Mouse (Mus musculus) liver, embryonic 13.5 days (tissue): ENCODE results near the gene Tkfc. TPM values are rescaled to one million over a fixed set of nuclear protein-coding genes. Genes with fewer than 3 reads are reported as not detected.

Source experiments
- ATAC-seq: fragments of 200-750 bp; cut with Nextera tagmentation; 2 replicates; pipeline ENCODE4 v1.8.0; 2017; ENCODE audit warnings: low read depth, mild to moderate bottlenecking, moderate number of reproducible peaks, moderate library complexity
- DNase-seq: peaks from one replicate; pipeline ENCODE4 v3.0.0; 2022
- H3K27ac ChIP-seq: fragments of 300-500 bp; sonication (generic); 2 replicates; pipeline ENCODE4 v1.5.1; 2015; ENCODE audit warnings: moderate library complexity, mild to moderate bottlenecking, inconsistent platforms
- H3K27me3 ChIP-seq: fragments of 300-500 bp; sonication (generic); 2 replicates; pipeline ENCODE4 v1.6.1; 2015; ENCODE audit warnings: mild to moderate bottlenecking, inconsistent platforms
- H3K36me3 ChIP-seq: fragments of 300-500 bp; sonication (generic); 2 replicates; pipeline ENCODE4 v1.6.1; 2015; ENCODE audit warnings: mild to moderate bottlenecking, inconsistent platforms
- H3K4me1 ChIP-seq: fragments of 300-500 bp; sonication (generic); replicated peaks from 2 replicates; pipeline ENCODE4 v1.6.1; 2015; ENCODE audit warnings: inconsistent platforms
- H3K4me2 ChIP-seq: fragments of 300-500 bp; sonication (generic); 2 replicates; pipeline ENCODE4 v1.6.1; 2015; ENCODE audit warnings: inconsistent platforms, mild to moderate bottlenecking, moderate library complexity
- H3K4me3 ChIP-seq: fragments of 300-500 bp; sonication (generic); replicated peaks from 2 replicates; pipeline ENCODE4 v1.5.1; 2015; ENCODE audit warnings: mild to moderate bottlenecking, inconsistent platforms
- H3K9ac ChIP-seq: fragments of 300-500 bp; sonication (generic); 2 replicates; pipeline ENCODE4 v1.6.1; 2015; ENCODE audit warnings: mild to moderate bottlenecking, inconsistent platforms
- H3K9me3 ChIP-seq: fragments of 300-500 bp; sonication (generic); replicated peaks from 2 replicates; pipeline ENCODE4 v1.6.1; 2016; ENCODE audit warnings: inconsistent platforms
- WGBS: fragments of 180-500 bp; shearing (Covaris S2); methylation state at CpG from one replicate; pipeline ENCODE4 v1.1.7; 2015; ENCODE audit not compliant: insufficient replicate concordance; 5-methylcytosine and 5-hydroxymethylcytosine counted together
- polyA plus RNA-seq: library from polyadenylated mRNA; unstranded; fragments of >200 nt; fragmentation: Nextera tagmentation; extraction: Ambion mirVana; gene quantifications from 2 replicates; pipeline ENCODE4 v1.2.1, GENCODE M21; 2015

Gene Tkfc
- polyA plus RNA-seq = 9.4 and 10.8 TPM in 2 replicates

GRCm38 (mm10) chr19:10605293-10605900 is at the start of gene Tkfc, which contains the start of gene Ddb1:
TSS of gene Tkfc (minus strand) at chr19:10605654.
TSS of gene Ddb1 (plus strand) at chr19:10605327.
- ATAC-seq (peak; percentile 96), DNase-seq (peak; percentile 99)
- H3K4me1 ChIP-seq = peaks cover 58% of the 10 kb centered on the region
- under 1% methylated on average over 49 of the region's 49 CpGs for WGBS
- H3K9me3 ChIP-seq = no peaks in the 10 kb centered on the region
- no peaks in the 10 kb centered on the region for H3K27me3 ChIP-seq
- peak within 1 kb of the TSS; percentile 82 for H3K4me2 ChIP-seq
- peaks cover 37% of the 10 kb centered on the region for H3K36me3 ChIP-seq
- peak within 1 kb of the TSS; percentile 97 for H3K4me3 ChIP-seq
- H3K27ac ChIP-seq = peak within 1 kb of the TSS; percentile 96
- H3K9ac ChIP-seq = peak within 1 kb of the TSS; percentile 97

- Histone ChIP-seq H3K4me3 (no peak overlapping the region), H3K36me3 (peaks cover 9% of the 10 kb centered on the region; the same call in 1 of the 2 replicates), H3K27me3 (peaks cover 11% of the 10 kb centered on the region; the same call in 1 of the 2 replicates), H3K4me1 (peaks cover 9% of the 10 kb centered on the region), H3K4me2 (no peak overlapping the region), H3K9ac (no peak overlapping the region), H3K27ac (no peak overlapping the region), H3K9me3 (no peaks in the 10 kb centered on the region)
- 67% methylated on average over 8 of the region's 8 CpGs for WGBS
- DNase-seq (no peak), ATAC-seq (no peak)
Observed at GRCm38 (mm10) chr19:10648156-10648555, 42.7 kb upstream of the Tkfc start.

GRCm38 (mm10) chr19:10645616-10646015 is 40.2 kb upstream of the Tkfc start:
- H3K4me3 ChIP-seq = no peak overlapping the region
- no peak overlapping the region for H3K4me2 ChIP-seq
- no peak overlapping the region for H3K27ac ChIP-seq
- peaks cover 18% of the 10 kb centered on the region for H3K4me1 ChIP-seq
- DNase-seq (no peak), ATAC-seq (no peak)
- 83% methylated on average over 2 of the region's 2 CpGs for whole genome bisulfite sequencing
- H3K9ac ChIP-seq = no peak overlapping the region
- peaks cover 11% of the 10 kb centered on the region; the same call in 1 of the 2 replicates for H3K27me3 ChIP-seq
- H3K9me3 ChIP-seq = no peaks in the 10 kb centered on the region
- peaks cover 9% of the 10 kb centered on the region; the same call in 1 of the 2 replicates for H3K36me3 ChIP-seq

- peak overlapping the region; percentile 38 for H3K4me2 ChIP-seq
- ATAC-seq (no peak), DNase-seq (no peak)
- peak overlapping the region; percentile 64 for H3K27ac ChIP-seq
- peaks cover 3% of the 10 kb centered on the region; the same call in 1 of the 2 replicates for H3K27me3 ChIP-seq
- H3K4me1 ChIP-seq = peaks cover 60% of the 10 kb centered on the region
- WGBS = 52% methylated on average over 13 of the region's 13 CpGs
- H3K9me3 ChIP-seq = no peaks in the 10 kb centered on the region
- no peak overlapping the region for H3K4me3 ChIP-seq
- H3K36me3 ChIP-seq = no peaks in the 10 kb centered on the region
- peak overlapping the region; percentile 33; the same call in 1 of the 2 replicates for H3K9ac ChIP-seq
Observed at GRCm38 (mm10) chr19:10640589-10641378, 35.3 kb upstream of the Tkfc start.

- WGBS = under 1% methylated on average over 5 of the region's 5 CpGs
- peak; percentile 73 for ATAC-seq
- H3K9ac ChIP-seq = peak overlapping the region; percentile 33; the same call in 1 of the 2 replicates
- peaks cover 67% of the 10 kb centered on the region for H3K4me1 ChIP-seq
- peak overlapping the region; percentile 64 for H3K27ac ChIP-seq
- H3K4me3 ChIP-seq = no peak overlapping the region
- peaks cover 3% of the 10 kb centered on the region; the same call in 1 of the 2 replicates for H3K27me3 ChIP-seq
- no peak for DNase-seq
- H3K36me3 ChIP-seq = no peaks in the 10 kb centered on the region
- H3K9me3 ChIP-seq = no peaks in the 10 kb centered on the region
- H3K4me2 ChIP-seq = peak overlapping the region; percentile 38
Observed at GRCm38 (mm10) chr19:10640080-10640479, 34.6 kb upstream of the Tkfc start.

GRCm38 (mm10) chr19:10637840-10638239 is 32.4 kb upstream of the Tkfc start:
- 63% methylated on average over 7 of the region's 7 CpGs for WGBS
- H3K9ac ChIP-seq = 0 out of 2 replicates have a peak overlapping the region, but pooled peaks have one; percentile 14
- no peaks in the 10 kb centered on the region; the same call in 1 of the 2 replicates for H3K27me3 ChIP-seq
- H3K4me1 ChIP-seq = peaks cover 79% of the 10 kb centered on the region
- DNase-seq (no peak), ATAC-seq (no peak)
- H3K9me3 ChIP-seq = no peaks in the 10 kb centered on the region
- no peak overlapping the region for H3K4me2 ChIP-seq
- no peaks in the 10 kb centered on the region for H3K36me3 ChIP-seq
- H3K4me3 ChIP-seq = no peak overlapping the region
- no peak overlapping the region for H3K27ac ChIP-seq

- peaks cover 58% of the 10 kb centered on the region for H3K4me1 ChIP-seq
- ATAC-seq (peak; percentile 89), DNase-seq (peak; percentile 72)
- H3K4me3 ChIP-seq = peak overlapping the region; percentile 65
- no peaks in the 10 kb centered on the region for H3K27me3 ChIP-seq
- H3K9me3 ChIP-seq = no peaks in the 10 kb centered on the region
- H3K9ac ChIP-seq = peak overlapping the region; percentile 81
- peak overlapping the region; percentile 94 for H3K4me2 ChIP-seq
- H3K27ac ChIP-seq = peak overlapping the region; percentile 78
- peaks cover 21% of the 10 kb centered on the region for H3K36me3 ChIP-seq
- 4% methylated on average over 21 of the region's 21 CpGs for WGBS
Observed at GRCm38 (mm10) chr19:10634872-10635318, 29.4 kb upstream of the Tkfc start.

- peak within 1 kb of the TSS; percentile 78 for H3K27ac ChIP-seq
- peaks cover 53% of the 10 kb centered on the region for H3K4me1 ChIP-seq
- peak within 1 kb of the TSS; percentile 65 for H3K4me3 ChIP-seq
- peak; percentile 62 for DNase-seq
- H3K27me3 ChIP-seq = no peaks in the 10 kb centered on the region
- WGBS = 2% methylated on average over 32 of the region's 32 CpGs
- peaks cover 27% of the 10 kb centered on the region for H3K36me3 ChIP-seq
- peak within 1 kb of the TSS; percentile 94 for H3K4me2 ChIP-seq
- peak within 1 kb of the TSS; percentile 81 for H3K9ac ChIP-seq
- peak; percentile 87 for ATAC-seq
- no peaks in the 10 kb centered on the region for H3K9me3 ChIP-seq
Observed at GRCm38 (mm10) chr19:10634106-10634871, 28.8 kb upstream of the Tkfc start, which contains the start of gene Vwce. TSS of gene Vwce (plus strand) at chr19:10634213.

- Histone ChIP-seq H3K4me3 (no peak overlapping the region), H3K4me1 (peaks cover 36% of the 10 kb centered on the region), H3K4me2 (no peak overlapping the region), H3K27ac (no peak overlapping the region), H3K27me3 (no peaks in the 10 kb centered on the region), H3K9me3 (no peaks in the 10 kb centered on the region), H3K36me3 (peaks cover 69% of the 10 kb centered on the region), H3K9ac (no peak overlapping the region)
- WGBS = 90% methylated on average over 5 of the region's 5 CpGs
- DNase-seq = no peak
- no peak for ATAC-seq
Observed at GRCm38 (mm10) chr19:10608573-10609240, 3.3 kb upstream of the Tkfc start.

- Histone ChIP-seq H3K4me2 (peak overlapping the region; percentile 82), H3K9ac (peak overlapping the region; percentile 97), H3K27me3 (no peaks in the 10 kb centered on the region), H3K4me3 (peak overlapping the region; percentile 97), H3K27ac (peak overlapping the region; percentile 96), H3K36me3 (peaks cover 42% of the 10 kb centered on the region), H3K9me3 (no peaks in the 10 kb centered on the region), H3K4me1 (peaks cover 57% of the 10 kb centered on the region)
- WGBS = 2% methylated on average over 20 of the region's 20 CpGs
- DNase-seq = peak; percentile 38
- ATAC-seq = peak; percentile 27
Observed at GRCm38 (mm10) chr19:10605901-10606622, 608 bp upstream of the Tkfc start.
